Mouse (Mus musculus): ENCODE measurements around the gene Srsf6. TPM values are rescaled to one million over a fixed set of nuclear protein-coding genes. Genes with fewer than 3 reads are reported as not detected.

Srsf6 gene
- 355 TPM for total RNA-seq (2023)

DNA sequence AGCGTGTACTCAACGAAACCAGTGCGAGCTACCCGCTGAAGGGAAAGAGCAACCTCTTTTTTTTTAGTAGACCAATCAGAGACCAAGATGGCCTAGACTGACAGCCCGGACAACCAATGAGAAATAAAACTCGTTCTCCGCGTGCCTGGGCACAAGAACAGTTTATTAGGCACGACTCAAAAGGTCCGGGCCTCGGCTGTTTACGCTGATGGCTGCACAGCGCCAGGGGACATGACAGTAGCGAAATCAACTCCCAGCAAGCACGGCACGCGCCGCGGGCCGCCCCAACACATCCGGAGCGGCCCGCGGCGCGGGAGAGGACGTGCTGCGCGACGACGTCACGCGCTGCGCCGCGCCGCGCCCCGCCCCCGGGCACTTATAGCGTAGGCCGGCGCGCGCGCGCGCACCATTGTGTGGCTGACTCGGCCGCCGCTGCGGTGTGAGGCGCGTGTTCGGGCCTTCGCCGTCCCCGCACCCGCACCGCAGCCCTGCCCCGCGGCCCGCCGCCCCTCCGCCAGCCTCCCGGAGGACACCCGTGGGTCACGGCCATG lies at the start of gene Srsf6:
Gene Srsf6 (plus strand): TSS at position 406 of the 551 bp plus-strand sequence.

GRCm38 (mm10) chr2:162943148-162943846 lies 12.0 kb downstream of the Srsf6 start, which contains the start of gene L3mbtl1:
TSS of gene L3mbtl1 (plus strand) at chr2:162943472.

Other genes with a start within 250 kb of the Srsf6 start
- gene L3mbtl1, start 11.9 kb downstream of the Srsf6 start, total RNA-seq (2023), result not detected
- gene Sgk2, start 55.8 kb downstream of the Srsf6 start, total RNA-seq (2023), result not detected
- 30.9 TPM for gene Ift52, start 85.8 kb downstream of the Srsf6 start, total RNA-seq (2023)
- gene Mybl2, start 123.2 kb downstream of the Srsf6 start, total RNA-seq (2023), result 5.9 TPM
- gene Gtsf1l, start 156.3 kb downstream of the Srsf6 start, total RNA-seq (2023), result not detected

Measured in CD8-positive naive resting alpha-beta T cell, adult 57 days (primary cell).